Mouse (Mus musculus): ENCODE measurements around the gene Nadk2.

The Nadk2 gene

GRCm38 (mm10) chr15:9132693-9133443, 61.8 kb downstream of the Nadk2 start:
- Histone ChIP-seq H3K36me3 (ENCODE audit: control insufficient read depth, insufficient read depth, low read length, poor library complexity, severe bottlenecking) (0 out of 2 replicates have a peak, but pooled peaks cover 2% of the 10 kb centered on the region), H3K27me3 (ENCODE audit: control insufficient read depth, insufficient read depth, low read length, poor library complexity, severe bottlenecking) (no peaks in the 10 kb centered on the region)
- DNase-seq (ENCODE audit: low read depth, low spot score) = no peak

GRCm38 (mm10) chr15:9134891-9135507, 63.9 kb downstream of the Nadk2 start:
- no peak for DNase-seq (ENCODE audit: low read depth, low spot score)
- Histone ChIP-seq H3K27me3 (ENCODE audit: control insufficient read depth, insufficient read depth, low read length, poor library complexity, severe bottlenecking) (no peaks in the 10 kb centered on the region), H3K36me3 (ENCODE audit: control insufficient read depth, insufficient read depth, low read length, poor library complexity, severe bottlenecking) (0 out of 2 replicates have a peak, but pooled peaks cover 2% of the 10 kb centered on the region)

- Histone ChIP-seq H3K27me3 (ENCODE audit: control insufficient read depth, insufficient read depth, low read length, poor library complexity, severe bottlenecking) (no peaks in the 10 kb centered on the region), H3K36me3 (ENCODE audit: control insufficient read depth, insufficient read depth, low read length, poor library complexity, severe bottlenecking) (no peaks in the 10 kb centered on the region)
- no peak for DNase-seq (ENCODE audit: low read depth, low spot score)
Measured at GRCm38 (mm10) chr15:9139447-9139846, 68.4 kb downstream of the Nadk2 start.

- Histone ChIP-seq H3K36me3 (ENCODE audit: control insufficient read depth, insufficient read depth, low read length, poor library complexity, severe bottlenecking) (no peaks in the 10 kb centered on the region), H3K27me3 (ENCODE audit: control insufficient read depth, insufficient read depth, low read length, poor library complexity, severe bottlenecking) (no peaks in the 10 kb centered on the region)
- DNase-seq (ENCODE audit: low read depth, low spot score) = peak; percentile 93
Measured at GRCm38 (mm10) chr15:9140252-9140680, 69.2 kb downstream of the Nadk2 start, which contains the start of gene Lmbrd2. Lmbrd2 (plus strand) TSS chr15:9140550.

GRCm38 (mm10) chr15:9140684-9141171, 69.7 kb downstream of the Nadk2 start:
- peak; percentile 47 for DNase-seq (ENCODE audit: low read depth, low spot score)
- no peaks in the 10 kb centered on the region for H3K36me3 ChIP-seq (ENCODE audit: control insufficient read depth, insufficient read depth, low read length, poor library complexity, severe bottlenecking)
- no peaks in the 10 kb centered on the region for H3K27me3 ChIP-seq (ENCODE audit: control insufficient read depth, insufficient read depth, low read length, poor library complexity, severe bottlenecking)

- no peak for DNase-seq (ENCODE audit: low read depth, low spot score)
- peaks cover 7% of the 10 kb centered on the region; the same call in 1 of the 2 replicates for H3K36me3 ChIP-seq (ENCODE audit: control insufficient read depth, insufficient read depth, low read length, poor library complexity, severe bottlenecking)
Measured at GRCm38 (mm10) chr15:9155325-9155724, 84.3 kb downstream of the Nadk2 start, which contains the start of gene Skp2. Skp2 (minus strand) TSS chr15:9155425.

More at GRCm38 (mm10) chr15:9155325-9155724, 84.3 kb downstream of the Nadk2 start, which contains the start of gene Skp2:
- no peaks in the 10 kb centered on the region for H3K27me3 ChIP-seq (ENCODE audit: control insufficient read depth, insufficient read depth, low read length, poor library complexity, severe bottlenecking)

Data from splenic B cell, adult 2 months (primary cell).